Mouse (Mus musculus): ENCODE measurements around the gene Spag6.

Spag6 gene

DNA sequence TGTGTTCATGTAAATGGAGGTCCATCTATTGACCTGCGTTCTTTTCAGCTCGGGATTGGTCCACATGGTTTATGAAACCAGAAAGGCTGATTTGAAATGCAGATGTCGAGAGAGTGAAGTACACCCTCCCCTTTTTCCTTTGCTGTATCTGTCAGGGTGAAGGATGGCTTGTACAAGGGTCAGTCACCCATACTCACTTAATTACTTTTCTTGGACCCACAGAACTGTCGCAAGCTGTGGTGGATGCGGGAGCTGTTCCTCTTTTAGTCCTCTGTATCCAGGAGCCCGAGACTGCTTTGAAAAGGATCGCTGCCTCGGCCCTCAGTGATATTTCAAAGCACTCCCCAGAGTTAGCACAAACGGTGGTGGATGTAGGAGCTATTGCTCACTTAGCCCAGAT is 37.9 kb downstream of the Spag6 start:
- DNase-seq (ENCODE audit: low spot score in 2 of 2) = no peak

DNA sequence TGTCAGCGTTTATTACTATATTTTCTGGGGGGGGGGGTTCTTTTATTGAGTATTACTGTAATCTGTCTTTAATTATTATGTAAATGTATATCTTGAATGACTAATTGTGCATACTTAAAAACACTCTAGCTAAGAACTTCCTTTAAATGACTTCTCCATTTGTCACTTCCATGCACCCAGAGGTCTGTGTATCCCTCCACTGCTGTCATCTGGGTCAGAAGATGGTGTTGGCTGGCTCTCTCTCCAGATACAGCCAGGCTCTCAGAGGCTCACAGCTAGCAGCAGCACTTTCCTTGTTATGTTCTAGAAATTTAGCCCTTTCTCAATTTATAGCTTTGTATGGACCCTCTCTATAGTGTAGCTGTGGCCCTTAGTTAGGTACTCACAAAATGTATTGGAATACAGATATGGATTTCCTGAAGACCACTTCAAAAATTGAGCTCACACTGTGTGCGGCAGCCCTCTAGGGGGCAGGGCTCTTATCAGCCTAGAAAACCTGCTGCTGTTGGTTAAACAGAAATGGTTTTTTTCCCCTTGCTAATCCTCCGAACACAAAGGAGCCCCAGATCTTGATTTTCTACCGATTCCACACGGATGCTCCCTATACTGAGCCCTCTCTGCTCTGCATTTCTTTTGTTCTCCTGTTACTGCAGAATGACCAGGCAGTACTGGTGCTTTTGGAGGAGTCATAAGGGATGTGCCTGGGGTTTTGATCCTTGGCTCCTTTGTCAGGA is 40.7 kb downstream of the Spag6 start:
- no peak for DNase-seq (ENCODE audit: low spot score in 2 of 2)

DNA sequence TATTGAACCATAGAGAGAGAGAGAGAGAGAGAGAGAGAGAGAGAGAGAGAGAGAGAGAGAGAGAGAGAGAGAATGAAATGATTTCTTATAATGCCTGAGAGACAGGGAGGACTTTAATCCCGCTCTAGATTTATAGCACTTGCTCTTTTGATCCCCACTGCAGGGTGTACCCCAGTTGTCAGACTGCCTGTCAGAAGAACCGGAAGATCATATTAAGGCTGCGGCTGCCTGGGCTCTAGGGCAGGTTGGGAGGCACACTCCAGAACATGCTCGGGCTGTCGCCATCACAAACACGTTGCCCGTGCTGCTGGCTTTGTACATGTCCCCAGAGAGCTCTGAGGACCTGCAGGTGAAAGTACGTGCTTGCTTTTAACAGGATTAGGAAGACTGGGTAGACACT is 43.2 kb downstream of the Spag6 start:
- DNase-seq (ENCODE audit: low spot score in 2 of 2) = no peak

DNA sequence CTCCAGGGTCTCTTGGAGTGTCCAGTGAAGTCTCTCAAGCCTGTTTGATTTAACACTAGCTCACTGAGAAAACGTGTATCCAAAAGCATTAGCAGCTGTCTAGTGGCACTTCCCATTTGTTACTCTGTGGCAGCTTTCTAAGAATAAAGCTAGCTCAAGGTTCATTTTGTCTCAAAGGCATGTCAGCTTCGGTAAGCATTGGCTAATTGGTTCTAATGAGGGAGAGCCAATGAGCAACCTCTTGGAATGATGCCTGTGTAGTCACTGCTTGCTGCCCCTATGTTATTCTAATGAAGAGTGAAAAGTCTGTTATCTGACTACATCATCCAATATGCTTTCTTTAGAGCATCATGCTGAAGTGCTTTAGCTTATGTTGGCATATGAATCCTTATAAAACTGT is 45.4 kb downstream of the Spag6 start:
- DNase-seq (ENCODE audit: low spot score in 2 of 2) = no peak

DNA sequence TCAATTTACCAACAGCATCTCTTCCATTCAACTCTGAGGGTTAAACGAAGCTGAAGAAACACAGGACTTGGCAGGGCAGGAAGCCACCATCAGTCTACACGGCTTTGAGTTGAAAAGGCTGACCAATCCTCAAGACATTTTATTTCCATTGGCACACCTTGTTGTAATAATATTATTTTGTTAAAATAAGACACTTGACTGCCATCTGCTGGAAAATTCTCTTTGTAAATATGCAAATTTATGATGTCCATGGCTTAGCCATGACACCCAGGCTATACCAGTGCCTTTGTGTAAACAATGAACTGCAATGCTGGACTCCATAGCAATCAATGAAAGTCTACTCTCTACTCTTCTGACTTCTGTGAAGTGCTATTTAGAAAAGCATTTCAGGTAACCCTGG is 62.3 kb downstream of the Spag6 start:
- no peak for DNase-seq (ENCODE audit: low spot score in 2 of 2)

DNA sequence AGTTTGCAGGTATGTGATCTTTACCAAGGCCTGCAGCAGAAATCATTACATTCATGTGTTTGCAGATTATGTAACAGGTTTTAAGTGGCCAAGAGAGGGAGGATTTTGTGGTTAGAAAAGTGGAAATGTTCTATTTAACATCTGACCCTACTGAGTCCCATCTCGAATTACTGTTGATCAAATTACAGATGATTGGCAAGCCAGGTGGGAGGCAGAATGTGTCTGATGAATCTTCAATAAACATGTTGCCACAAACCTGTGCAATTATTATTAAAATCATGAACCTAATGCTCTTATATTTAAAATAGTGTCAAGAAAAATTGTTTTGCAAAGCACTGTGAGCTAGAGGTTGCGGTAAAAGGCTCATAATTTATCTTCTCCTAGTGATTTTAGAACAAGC is 71.0 kb downstream of the Spag6 start:
- no peak for DNase-seq (ENCODE audit: low spot score in 2 of 2)

DNA sequence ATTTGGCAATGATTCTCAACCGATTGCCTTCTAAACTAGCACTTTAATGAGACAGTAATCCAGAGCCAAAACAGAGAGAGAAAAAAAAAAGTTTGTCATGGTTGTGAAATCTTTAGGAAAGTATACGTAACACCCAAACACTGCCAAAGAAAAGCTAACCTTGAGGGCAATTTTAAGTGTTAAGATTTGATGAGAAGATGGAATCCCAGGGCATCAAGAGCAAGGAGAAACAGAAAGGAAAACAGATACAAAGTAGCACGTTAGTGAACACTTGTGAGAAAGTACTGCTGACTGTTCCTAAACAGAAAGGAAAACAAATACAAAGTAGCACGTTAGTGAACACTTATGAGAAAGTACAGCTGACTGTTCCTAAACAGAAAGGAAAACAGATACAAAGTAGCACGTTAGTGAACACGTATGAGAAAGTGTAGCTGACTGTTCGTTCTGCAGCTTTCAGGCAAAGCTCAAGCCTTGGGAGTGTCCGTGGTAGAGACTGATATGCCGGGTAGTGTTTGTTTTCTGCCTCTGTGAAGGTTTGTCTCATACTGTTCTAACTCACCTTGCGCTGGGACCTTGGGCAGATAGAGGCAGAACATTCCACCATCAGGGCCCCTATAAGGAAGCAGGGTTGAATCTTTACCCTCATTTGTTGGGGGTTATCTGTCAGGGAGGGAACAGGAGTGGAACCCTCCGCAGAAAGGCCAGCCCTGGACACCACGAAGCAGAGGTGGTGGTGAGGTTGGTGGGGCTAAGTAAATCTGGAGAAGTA is 71.8 kb downstream of the Spag6 start:
- peak in 1 of 2 experiments; percentile 17 for DNase-seq (ENCODE audit: low spot score in 2 of 2)

DNA sequence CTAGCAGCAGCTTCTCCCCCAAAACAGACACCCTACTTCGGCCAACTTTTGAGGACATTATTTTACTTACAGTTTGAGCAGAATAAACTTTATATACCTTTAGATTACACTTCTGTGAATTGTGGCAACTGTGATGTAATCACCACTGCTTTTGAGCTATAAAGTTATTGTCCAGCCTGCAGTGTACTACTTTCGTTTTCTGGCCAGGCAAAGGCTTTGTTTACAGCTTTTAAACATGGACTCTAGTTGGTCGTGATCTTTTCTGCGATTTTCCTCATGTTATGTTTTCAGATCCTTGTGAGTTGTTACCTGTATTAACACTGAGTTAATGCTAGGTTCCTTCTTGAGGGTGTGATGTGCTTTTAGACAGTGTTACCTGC is 72.6 kb downstream of the Spag6 start:
- DNase-seq (ENCODE audit: low spot score in 2 of 2) = no peak

DNA sequence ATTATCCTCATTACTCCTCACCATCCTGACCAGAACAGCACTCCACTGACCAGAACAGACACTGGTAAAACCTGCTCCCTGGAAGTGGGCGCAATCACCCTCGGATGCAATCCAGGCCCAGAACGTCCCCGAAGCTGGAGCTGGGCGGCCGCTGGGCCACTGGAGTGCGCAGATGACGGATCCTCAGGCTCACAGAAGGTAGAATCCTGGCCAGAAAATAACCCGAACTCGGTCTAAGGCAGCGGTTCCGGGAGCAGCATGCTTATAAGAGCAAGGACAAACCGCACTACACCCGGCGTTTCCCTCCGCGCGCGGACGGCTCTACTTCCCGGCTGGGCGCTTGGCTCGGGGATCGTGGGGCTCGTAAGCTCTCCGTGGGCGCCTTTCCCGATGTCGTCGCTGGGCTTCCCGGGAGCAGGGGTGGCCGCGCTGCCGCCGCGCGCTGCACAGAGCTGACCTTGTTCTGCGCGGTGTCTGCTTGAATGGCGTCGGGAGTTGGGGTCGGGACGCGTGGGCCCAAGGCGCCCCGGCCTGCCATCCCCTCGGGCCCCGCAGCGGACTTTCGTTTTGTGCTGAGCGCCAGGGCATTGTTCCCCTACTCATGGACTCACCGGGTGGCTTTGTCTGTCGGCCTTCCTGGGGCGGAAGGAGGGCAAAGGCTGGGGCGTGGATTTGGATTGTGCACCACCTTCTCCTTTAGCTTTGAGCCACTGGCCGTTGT is 73.1 kb downstream of the Spag6 start:
- peak; percentile 60 to 61 for DNase-seq (ENCODE audit: low spot score in 2 of 2)

DNA sequence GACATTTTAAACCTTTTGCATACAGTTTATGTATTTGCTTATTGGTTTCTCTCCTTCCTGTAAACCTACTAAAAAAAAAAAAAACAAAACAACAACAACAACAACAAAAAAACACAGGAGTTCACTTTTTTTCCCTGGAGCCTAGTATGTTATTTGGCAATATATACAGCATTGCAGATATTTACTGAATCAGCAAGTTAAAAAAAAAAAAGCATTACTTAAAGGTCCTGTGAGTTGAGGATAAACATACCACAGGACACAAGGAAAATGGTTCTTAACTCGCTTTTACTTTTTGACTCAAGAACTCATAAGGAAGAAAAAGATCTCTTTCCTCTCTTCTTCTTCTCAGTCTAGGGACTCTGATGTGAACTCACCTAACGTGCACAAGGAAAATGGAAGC is 74.6 kb downstream of the Spag6 start:
- DNase-seq (ENCODE audit: low spot score in 2 of 2) = no peak

DNA sequence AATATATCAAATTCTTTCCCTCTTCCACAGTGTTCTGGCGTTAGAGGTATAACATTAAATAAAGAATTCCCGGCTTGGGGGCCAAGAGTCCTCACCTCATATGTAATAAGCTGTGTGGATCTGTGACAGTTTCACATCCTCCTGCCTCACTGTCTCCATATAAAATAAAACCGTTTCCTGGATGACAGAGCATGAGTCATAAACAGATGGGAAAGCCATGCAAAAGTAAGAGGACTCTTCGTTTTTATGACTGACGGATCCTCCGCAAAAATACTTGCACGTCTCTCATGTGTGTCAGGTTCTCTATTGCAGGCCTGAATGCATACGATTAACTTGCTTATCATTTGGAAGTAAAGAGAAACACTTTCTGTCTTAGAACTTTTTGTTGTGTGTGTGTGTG is 78.6 kb downstream of the Spag6 start:
- no peak for DNase-seq (ENCODE audit: low spot score in 2 of 2)

DNA sequence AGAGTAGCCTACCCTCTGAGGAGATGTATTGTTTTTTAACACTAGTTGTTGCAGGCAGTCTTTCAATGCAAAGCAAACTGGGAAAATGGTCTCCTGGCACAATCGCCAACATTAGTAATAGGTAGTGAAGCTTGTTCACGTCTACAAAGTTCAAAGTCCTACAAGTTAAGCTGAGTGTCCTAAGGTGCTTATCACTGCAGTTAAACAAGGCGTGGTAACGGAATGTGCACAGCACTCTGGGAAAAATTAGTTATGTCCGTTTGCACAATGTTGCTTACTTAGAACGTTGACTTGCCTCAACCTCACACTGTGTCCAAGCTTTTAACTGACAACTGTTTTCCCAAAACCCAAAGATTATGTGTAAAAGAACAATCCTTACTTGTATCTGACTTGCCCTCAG is 80.5 kb downstream of the Spag6 start:
- no peak for DNase-seq (ENCODE audit: low spot score in 2 of 2)

DNA sequence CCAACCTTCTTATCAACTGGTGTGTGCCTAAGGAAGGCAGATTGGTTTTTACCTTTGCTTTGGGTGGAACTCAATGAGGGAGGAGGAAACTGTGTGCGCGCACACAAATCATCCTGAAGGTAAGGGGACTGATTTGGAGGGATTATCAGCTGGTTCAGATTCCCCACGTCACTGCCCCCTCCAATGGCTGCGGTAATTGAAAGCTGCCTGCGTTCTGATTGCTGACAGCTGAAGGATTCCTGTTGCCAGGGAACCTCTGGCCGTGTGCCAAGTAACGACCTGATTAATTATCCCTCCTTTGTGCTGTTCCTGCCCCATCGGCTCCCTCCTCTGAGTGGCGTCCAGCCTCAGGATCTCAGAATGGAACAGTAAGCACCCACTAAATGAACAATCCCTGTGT is 84.4 kb downstream of the Spag6 start:
- no peak for DNase-seq (ENCODE audit: low spot score in 2 of 2)

DNA sequence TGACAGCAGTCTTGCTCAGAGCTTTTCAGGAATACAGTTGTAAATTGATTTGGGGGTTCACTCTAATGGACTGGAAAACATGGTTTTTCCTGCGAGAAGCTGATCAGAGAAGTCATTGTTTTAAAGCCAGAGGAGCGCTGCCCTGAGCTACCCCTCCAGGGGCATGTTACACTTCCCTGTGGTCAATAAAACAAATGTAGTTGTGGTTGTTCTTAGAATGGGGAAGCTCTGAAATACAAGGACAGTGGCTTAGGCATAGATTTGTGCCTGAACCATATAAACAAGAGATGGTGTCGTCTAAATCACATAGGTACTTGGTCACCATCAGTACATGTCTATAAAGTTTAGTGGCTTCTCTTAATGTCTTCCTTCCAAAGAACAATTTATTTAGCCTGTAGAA is 86.0 kb downstream of the Spag6 start:
- no peak for DNase-seq (ENCODE audit: low spot score in 2 of 2)

DNA sequence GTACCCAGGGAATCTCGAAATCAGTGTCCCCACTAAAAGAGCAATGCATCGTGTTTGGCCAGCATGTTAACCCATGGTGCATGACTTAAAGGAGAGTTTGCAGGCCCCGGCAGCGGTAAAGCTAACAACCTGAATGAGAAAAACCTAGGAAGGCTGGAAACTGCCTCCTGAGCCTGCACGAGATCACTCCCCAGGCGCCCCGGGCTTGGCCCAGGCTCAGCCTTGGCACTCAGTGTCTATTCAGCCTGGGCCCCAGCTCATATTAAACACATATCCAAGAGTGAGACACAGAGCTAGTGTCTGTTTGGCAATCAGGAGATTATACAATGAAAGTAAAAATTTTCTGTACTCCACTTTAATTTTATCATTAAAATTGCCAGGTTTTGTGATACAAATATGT is 87.5 kb downstream of the Spag6 start:
- DNase-seq (ENCODE audit: low spot score in 2 of 2) = no peak

DNA sequence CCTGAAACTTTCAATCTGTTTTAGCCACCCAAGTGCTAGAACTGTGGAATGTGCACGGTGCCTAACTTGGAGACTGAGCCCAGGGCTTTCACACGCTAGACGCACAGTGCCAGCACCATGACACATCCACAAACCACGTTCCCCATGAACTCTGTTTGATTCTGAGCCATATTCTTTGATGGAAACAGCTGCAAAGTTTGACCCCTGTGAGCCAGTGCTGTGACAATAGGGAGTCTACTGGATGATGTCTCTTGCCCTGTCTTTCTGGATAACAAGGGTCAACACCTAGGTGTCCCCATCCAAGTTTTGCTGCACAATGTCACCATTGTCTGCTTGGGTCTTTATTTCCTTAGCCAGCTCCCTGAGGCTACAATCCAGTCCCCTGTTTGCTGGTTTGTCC is 100.4 kb downstream of the Spag6 start:
- no peak for DNase-seq (ENCODE audit: low spot score in 2 of 2)

DNA sequence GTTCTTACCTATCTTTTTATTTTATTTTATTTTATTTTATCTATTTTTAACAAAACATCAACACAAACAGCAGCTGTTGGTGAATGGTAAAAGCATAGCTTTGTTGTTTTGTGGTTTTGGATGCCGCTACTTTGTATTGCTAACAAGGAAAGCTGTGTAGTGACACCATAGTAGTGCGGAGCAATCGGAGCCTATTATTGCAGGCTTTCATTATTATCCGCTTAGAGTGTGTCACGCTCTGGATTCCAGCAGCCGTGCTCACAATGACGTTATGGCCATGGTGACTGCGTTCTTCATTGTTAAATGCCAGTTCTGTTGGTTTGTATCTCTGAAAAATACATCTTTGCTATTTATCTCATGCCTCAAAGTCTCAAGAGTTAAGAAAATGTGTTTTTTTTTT is 103.9 kb downstream of the Spag6 start:
- no peak for DNase-seq (ENCODE audit: low spot score in 2 of 2)

DNA sequence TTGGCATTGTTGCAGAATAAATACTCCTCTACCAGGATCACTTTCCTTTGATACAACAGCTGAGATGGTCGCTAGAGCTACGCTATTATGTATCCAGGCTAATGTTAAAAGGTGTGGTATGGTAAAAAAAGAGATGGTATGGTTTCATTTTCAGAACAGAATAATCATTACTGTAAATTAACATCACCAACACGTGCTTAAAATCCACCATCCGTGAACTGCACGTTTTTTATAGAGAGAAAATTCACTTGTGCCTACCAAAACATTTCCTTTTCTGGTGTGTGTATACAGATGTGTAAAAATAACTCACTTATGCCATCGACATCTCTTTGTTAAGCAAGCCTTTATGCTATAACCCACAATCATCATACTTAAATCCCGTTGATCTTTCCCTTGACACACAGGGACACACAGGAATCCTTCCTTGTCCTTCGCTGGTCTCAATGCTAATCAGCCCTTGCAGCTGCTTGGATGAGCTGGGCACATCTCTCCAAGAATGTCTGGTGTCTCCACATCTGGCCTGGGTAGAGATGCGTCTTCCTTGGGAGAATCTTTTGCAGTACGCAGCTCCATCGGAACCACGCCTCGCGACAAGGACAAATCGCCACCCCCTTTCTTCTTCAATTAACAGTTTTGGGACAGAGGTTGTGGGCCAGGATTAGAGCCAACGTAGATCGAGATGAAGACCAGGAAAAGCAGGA is 105.6 kb downstream of the Spag6 start:
- DNase-seq (ENCODE audit: low spot score in 2 of 2) = no peak
